18 mouse cellular contexts compared by ENCODE assay signal in genomic region chr11:71357089-71357488, GRCm38 (mm10).
DNase-seq lines count a peak whose midpoint lies in the region; ATAC-seq and TF ChIP-seq lines count a peak whose summit lies in the region.
"Had no signal": no experiment of that assay in that cellular context is flagged by ENCODE, and none has a peak within 500 bp of the region (broad histone marks: within the 10 kb centered on the region; RNA-seq: fewer than 3 reads in every experiment).

No protein-coding gene starts in this region.

- TF ChIP-seq POLR2A in heart, adult 2 months (IDR thresholded peaks at IDR 0.05; ENCODE audit: insufficient read depth, low read depth, low read length), result no peak
- TF ChIP-seq POLR2A in cortical plate, adult 2 months (IDR thresholded peaks at IDR 0.05; ENCODE audit: extremely low read depth, insufficient read depth, low read length), result no peak

- H3K36me3 ChIP-seq in heart, adult 2 months (ENCODE audit: control insufficient read depth, insufficient read depth, low read length), result no peaks in the 10 kb centered on the region
- H3K36me3 ChIP-seq in lung, embryonic 14.5 days (ENCODE audit: insufficient read depth), result no peaks in the 10 kb centered on the region
- H3K36me3 ChIP-seq: embryonic facial prominence, embryonic 10.5 days; hindbrain, embryonic 13.5 days; lung, embryonic 15.5 days had no signal

- no peak overlapping the region for H3K4me3 ChIP-seq in heart, adult 2 months
- H3K4me3 ChIP-seq in lung, embryonic 14.5 days (ENCODE audit: low read depth, low read length), result no peak overlapping the region
- no peak overlapping the region for H3K4me3 ChIP-seq in cortical plate, adult 2 months (ENCODE audit: insufficient read depth, low read length)
- H3K4me3 ChIP-seq: embryonic facial prominence, embryonic 10.5 days; hindbrain, embryonic 13.5 days; lung, embryonic 15.5 days had no signal

- no peaks in the 10 kb centered on the region for H3K9me3 ChIP-seq in lung, embryonic 14.5 days (ENCODE audit: low read depth, low read length)
- H3K9me3 ChIP-seq: embryonic facial prominence, embryonic 10.5 days; hindbrain, embryonic 13.5 days; lung, embryonic 15.5 days had no signal

- WGBS in heart, adult 2 months, result 41% methylated on average over 3 of the region's 3 CpGs
- WGBS in lung, embryonic 14.5 days, result 54% methylated on average over 3 of the region's 3 CpGs

- H3K27ac ChIP-seq in heart, adult 2 months, result no peak overlapping the region
- no peak overlapping the region for H3K27ac ChIP-seq in lung, embryonic 14.5 days (ENCODE audit: low read depth)
- no peak overlapping the region for H3K27ac ChIP-seq in cortical plate, adult 2 months (ENCODE audit: insufficient read depth, low read length)
- H3K27ac ChIP-seq: embryonic facial prominence, embryonic 10.5 days; hindbrain, embryonic 13.5 days; lung, embryonic 15.5 days had no signal

- H3K4me2 ChIP-seq in lung, embryonic 14.5 days, result no peak overlapping the region
- H3K4me2 ChIP-seq: hindbrain, embryonic 13.5 days; liver, embryonic 11.5 days; lung, embryonic 15.5 days had no signal

- intact Hi-C loops in heart, adult 2 months (cut with DNase I), result no loop called here
- intact Hi-C loops in left cerebral cortex, postnatal 4 days (cut with DNase I), result no loop called here

- H3K79me2 ChIP-seq in heart, adult 2 months (replicated peaks; ENCODE audit: control insufficient read depth, insufficient read depth, low read length), result no peaks in the 10 kb centered on the region

- peak; percentile 49 for TF ChIP-seq CTCF in heart, adult 2 months (IDR thresholded peaks at IDR 0.05)
- TF ChIP-seq CTCF in lung, embryonic 14.5 days (IDR thresholded peaks at IDR 0.05; ENCODE audit: low read depth), result peak; percentile 8; the same call in 1 of the 2 replicates
- peak; percentile 33; the same call in 1 of the 2 replicates for TF ChIP-seq CTCF in cortical plate, adult 2 months (IDR thresholded peaks at IDR 0.05; ENCODE audit: extremely low read depth, insufficient read depth, low read length)

- H3K27me3 ChIP-seq in heart, adult 2 months (ENCODE audit: control insufficient read depth, insufficient read depth, low read length), result no peaks in the 10 kb centered on the region
- no peaks in the 10 kb centered on the region for H3K27me3 ChIP-seq in lung, embryonic 14.5 days (ENCODE audit: insufficient read depth, low read length)
- H3K27me3 ChIP-seq: hindbrain, embryonic 13.5 days; lung, embryonic 15.5 days had no signal

- no peak for TF ChIP-seq EP300 in heart, adult 2 months (IDR thresholded peaks at IDR 0.05; ENCODE audit: insufficient read depth, low read depth, low read length)

- DNase-seq in cerebellum, adult 9-10 months, result peak; percentile 14
- DNase-seq in cerebellum, postnatal 36 days, result no peak
- no peak for DNase-seq in heart, adult 2 months
- DNase-seq in heart, adult 9 months (ENCODE audit: low spot score in 2 of 2), result no peak
- DNase-seq in lung, embryonic 14.5 days, result no peak
- DNase-seq in lung, postnatal 25 days (ENCODE audit: low spot score), result no peak
- DNase-seq in left cerebral cortex, postnatal 4 days, result no peak
- DNase-seq: heart, adult 18-20 months; kidney, adult 18-20 months; kidney, postnatal 4 days; right cerebral cortex, postnatal 14 days had no signal

- no peak for ATAC-seq in lung, embryonic 14.5 days (ENCODE audit: insufficient read depth)
- ATAC-seq: activated CD4-positive, CD25-positive, alpha-beta regulatory T cell, adult 4 months; forebrain, embryonic 16.5 days had no signal

- H3K9ac ChIP-seq in heart, adult 2 months (ENCODE audit: low read depth, low read length), result no peak overlapping the region
- no peak overlapping the region for H3K9ac ChIP-seq in lung, embryonic 14.5 days
- H3K9ac ChIP-seq: hindbrain, embryonic 13.5 days; lung, embryonic 15.5 days had no signal

- H3K4me1 ChIP-seq in heart, adult 2 months (ENCODE audit: control insufficient read depth, insufficient read depth, low read length), result no peaks in the 10 kb centered on the region
- H3K4me1 ChIP-seq in lung, embryonic 14.5 days (ENCODE audit: insufficient read depth), result no peaks in the 10 kb centered on the region
- H3K4me1 ChIP-seq in cortical plate, adult 2 months (ENCODE audit: control insufficient read depth, insufficient read depth, low read length), result no peaks in the 10 kb centered on the region
- H3K4me1 ChIP-seq: embryonic facial prominence, embryonic 10.5 days; lung, embryonic 15.5 days had no signal
